Mouse (Mus musculus) E14TG2a.4 (cell line): Measurements from ENCODE around the gene Slc22a23.

Source experiments
- CTCF ChIP-seq: conservative IDR thresholded peaks from 2 replicates; pipeline ENCODE4 v1.5.1; 2014; ENCODE audit warnings: low read length
- NANOG ChIP-seq: IDR thresholded peaks from 2 replicates; pipeline ENCODE4 v1.6.1; 2014; ENCODE audit warnings: borderline replicate concordance, low read length, mixed read lengths

DNA sequence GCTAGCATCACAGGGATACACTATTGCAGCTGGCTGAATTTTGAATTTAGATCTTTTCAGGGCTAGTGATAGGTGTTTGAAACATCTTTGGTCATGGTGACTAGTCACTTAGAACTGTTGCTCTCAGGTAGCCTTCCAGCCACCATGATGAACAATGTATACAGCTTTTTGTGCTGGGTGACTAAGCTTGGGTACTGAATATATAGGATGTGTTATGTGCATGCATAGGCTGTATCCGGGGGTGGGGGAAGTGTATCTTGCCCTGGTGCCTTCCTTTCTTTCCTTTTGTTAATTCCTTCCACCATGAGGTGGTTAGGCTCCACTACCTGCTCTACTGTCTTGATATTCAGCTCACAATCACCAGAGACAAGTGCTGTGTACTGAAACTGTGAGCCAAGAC is 193.6 kb downstream of the Slc22a23 start:
- TF ChIP-seq CTCF: no peak
- TF ChIP-seq NANOG: no peak
